Mouse (Mus musculus) kidney, postnatal 10 days (tissue): Measurements from ENCODE around the gene Sptb.
A peak's percentile ranks its signal among the peaks of the same experiment; 100 is the strongest.

Experiments
- DNase-seq: peaks from one replicate; pipeline ENCODE4 v3.0.0; 2021; ENCODE audit warnings: mixed read lengths

Sptb gene

GRCm38 (mm10) chr12:76710351-76711100, at the start of gene Sptb:
Gene Sptb (minus strand): TSS chr12:76710547.
- peak; percentile 57 for DNase-seq

DNA sequence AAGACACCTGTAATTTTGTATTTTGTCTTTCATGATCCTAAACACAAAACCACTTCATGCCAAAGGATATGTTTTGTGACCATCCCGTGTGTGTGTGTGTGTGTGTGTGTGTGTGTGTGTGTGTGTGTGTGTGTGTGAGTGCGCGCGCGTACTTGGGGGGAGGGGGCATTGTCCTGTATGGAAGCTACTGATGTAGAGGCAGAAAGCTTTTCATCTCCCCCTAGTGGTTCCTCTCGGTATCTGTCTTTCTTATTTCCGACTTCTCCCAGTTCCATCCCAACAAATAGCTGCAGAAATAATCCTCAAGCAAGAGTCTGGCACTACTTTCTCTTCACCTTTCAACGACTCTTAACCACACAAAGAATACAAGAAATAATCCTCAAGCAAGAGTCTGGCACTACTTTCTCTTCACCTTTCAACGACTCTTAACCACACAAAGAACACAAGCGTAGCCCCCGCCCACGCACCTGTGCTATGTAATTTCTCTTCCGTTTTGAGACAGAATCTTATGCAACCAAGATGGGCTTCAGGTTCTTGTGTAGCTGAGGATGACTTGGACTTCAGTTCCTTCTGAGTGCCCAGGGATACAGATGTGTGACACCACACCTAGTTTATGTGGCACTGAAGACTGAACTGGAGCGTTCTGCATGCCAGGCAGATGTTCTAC, 42.4 kb upstream of the Sptb start:
- DNase-seq: peak; percentile 36

- DNase-seq: no peak
Measured at GRCm38 (mm10) chr12:76750866-76751459, 40.6 kb upstream of the Sptb start.

- no peak for DNase-seq
Measured at GRCm38 (mm10) chr12:76727955-76728354, 17.6 kb upstream of the Sptb start.

DNA sequence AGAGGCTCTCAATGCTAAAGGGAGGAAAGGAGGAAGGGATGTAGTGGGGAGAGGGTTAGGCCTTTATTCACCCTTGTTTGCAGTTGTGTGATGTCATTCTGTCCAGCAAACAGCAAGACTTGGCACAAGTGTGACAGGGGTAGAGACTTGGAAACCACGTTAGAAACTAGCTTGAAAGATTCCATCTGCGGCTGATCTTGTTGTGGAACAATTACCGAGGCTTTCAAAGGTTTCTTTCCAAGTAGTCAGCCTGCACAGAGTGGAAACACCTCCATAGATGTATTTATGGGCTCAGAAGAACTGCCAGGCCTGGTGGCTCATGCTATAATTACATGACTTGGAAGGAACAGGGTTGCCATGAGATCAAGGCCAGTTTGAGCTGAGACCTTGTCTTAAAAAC, 11.7 kb upstream of the Sptb start:
- DNase-seq: no peak

DNA sequence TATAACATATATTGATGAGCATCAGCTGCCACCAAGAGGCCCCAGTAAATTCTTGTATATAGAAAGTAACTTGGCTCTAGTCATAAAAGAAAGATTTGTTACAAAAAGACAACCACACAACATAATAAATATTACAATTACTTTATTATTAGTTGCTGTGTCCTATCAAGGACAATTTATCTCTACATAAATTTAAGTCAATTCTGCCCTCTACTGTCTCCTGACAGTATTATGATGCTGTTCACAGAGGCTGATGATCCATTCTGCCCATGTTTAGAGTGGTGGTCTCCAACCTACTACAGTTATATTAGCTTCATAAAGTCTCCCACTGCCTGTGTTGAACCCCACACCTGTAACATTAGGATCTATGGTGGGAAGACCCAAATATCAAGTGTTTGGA, 10.2 kb upstream of the Sptb start:
- no peak for DNase-seq

DNA sequence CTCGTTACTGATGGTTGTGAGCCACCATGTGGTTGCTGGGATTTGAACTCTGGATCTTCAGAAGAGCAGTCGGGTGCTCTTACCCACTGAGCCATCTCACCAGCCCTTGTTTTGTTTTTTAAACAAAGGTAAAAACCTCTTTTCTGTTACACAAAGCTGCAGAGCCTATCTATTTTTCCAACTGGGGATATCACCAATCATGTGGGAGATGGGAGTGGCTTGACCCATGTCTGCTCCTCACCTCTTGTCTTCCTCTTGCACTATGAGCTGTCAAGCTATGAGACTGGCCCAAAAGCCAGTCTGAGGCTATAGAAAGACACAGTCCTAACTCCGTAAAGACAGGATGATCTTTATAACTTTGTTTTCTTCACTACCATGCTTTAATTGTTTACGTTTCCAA, 8.0 kb upstream of the Sptb start:
- DNase-seq: no peak

GRCm38 (mm10) chr12:76709795-76710350, 474 bp downstream of the Sptb start:
- DNase-seq: peak; percentile 72

GRCm38 (mm10) chr12:76708956-76709794, 1.2 kb downstream of the Sptb start:
- peak; percentile 49 for DNase-seq

GRCm38 (mm10) chr12:76708181-76708580, 2.2 kb downstream of the Sptb start:
- DNase-seq: no peak

- DNase-seq: no peak
Measured at GRCm38 (mm10) chr12:76696380-76696935, 13.9 kb downstream of the Sptb start.

GRCm38 (mm10) chr12:76695773-76696172, 14.6 kb downstream of the Sptb start:
- DNase-seq: no peak

GRCm38 (mm10) chr12:76694801-76695505, 15.4 kb downstream of the Sptb start:
- peak; percentile 44 for DNase-seq

GRCm38 (mm10) chr12:76687498-76688200, 22.7 kb downstream of the Sptb start:
- no peak for DNase-seq

- no peak for DNase-seq
Measured at GRCm38 (mm10) chr12:76685647-76686046, 24.7 kb downstream of the Sptb start.

- DNase-seq: no peak
Measured at GRCm38 (mm10) chr12:76684493-76684892, 25.9 kb downstream of the Sptb start.

DNA sequence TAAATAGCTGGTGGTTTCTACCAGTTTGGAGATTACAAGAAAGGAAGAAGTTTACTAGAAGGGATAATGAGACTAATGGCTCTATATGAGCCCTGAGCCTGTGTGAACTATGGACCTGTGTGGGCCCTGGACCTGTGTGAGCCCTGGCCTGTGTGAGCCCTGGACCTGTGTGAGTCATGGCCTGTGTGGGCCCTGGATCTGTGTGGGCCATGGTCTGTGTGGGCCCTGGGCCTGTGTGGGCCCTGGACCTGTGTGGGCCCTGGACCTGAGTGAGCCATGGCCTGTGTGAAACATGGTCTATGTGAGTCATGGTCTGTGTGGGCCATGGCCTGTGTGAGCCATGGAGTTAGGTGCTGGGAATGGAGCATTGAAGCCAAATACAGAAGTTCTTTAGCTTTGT, 28.4 kb downstream of the Sptb start:
- DNase-seq: no peak

DNA sequence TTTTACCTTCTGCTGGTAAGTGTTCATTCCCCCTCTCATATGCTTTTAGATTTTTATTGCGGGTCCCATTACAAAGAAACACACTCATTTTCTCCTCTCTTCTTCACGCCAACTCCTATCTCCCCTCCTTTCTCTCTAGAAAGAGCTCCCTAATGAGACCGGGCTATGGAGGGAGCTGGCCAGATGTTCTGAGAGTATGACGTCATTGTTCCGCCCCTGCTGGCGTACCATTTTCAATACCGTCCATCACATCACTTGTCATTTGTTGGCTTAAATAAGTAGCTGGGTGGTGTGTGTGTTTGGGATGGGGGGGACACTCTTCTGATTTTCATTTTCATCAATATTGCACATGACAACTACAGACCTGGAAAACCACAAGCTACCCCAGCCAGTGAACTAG, 33.3 kb downstream of the Sptb start:
- no peak for DNase-seq

DNA sequence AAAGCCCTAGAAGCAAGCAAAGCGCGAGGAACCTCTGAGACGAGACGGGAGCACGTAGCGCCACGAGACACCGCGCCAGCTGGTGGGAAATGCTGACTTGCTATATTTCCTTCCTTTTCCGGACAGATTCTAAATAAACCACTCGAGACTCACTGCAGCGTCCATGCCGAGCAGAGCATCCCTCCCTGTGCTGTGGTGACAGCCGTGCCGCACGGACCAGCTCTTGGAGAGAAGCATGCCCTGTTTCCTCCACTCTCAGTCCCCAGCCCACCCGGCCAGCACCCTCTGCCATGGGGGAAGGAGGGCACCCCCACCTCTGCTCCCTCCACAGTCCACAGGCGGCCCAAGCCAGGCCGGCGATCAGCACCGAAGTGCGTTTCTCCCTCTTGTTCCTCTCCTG, 33.9 kb downstream of the Sptb start:
- no peak for DNase-seq

DNA sequence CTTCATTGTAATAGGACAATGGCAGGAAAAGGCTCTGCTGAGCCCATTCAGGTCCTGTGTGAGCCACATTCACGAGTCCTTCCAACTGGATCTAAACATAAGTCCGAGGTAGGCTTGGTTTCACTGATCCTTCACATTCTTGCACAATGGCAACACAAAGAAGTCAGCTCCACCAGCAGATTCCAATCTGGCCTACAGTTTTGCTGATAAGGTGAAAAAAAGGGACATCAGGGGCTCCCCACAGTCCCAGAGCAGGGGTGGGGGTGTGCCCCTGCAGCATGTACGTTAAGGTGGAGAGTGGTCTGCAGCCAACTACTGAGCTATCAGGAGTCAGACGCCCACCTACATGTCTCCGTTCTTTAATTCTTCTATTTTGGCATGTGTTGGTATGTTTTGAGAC, 35.0 kb downstream of the Sptb start:
- DNase-seq: no peak

GRCm38 (mm10) chr12:76673794-76674222, 36.5 kb downstream of the Sptb start:
- DNase-seq: no peak
